Mouse (Mus musculus): ENCODE results near the gene Uspl1. TPM values are rescaled to one million over a fixed set of nuclear protein-coding genes. Genes with fewer than 3 reads are reported as not detected.

Uspl1 gene
- polyA plus RNA-seq, 1 experiment = 18.4 TPM

- TF ChIP-seq MYOG (IDR thresholded peaks at IDR 0.05; ENCODE audit: control insufficient read depth in 1 of 3, insufficient read depth in 1 of 3, insufficient read length in 2 of 3, low read depth in 2 of 3) = no peak
- no peak for TF ChIP-seq POLR2AphosphoS2 (IDR thresholded peaks at IDR 0.05; ENCODE audit: insufficient read length, low read depth)
- TF ChIP-seq USF1 (IDR thresholded peaks at IDR 0.05; ENCODE audit: low read depth) = no peak
- Histone ChIP-seq H3ac (ENCODE audit: control insufficient read depth, insufficient read length) (no peak overlapping the region), H3K4me3 (no peak overlapping the region), H3K36me3 (ENCODE audit: control insufficient read depth, insufficient read depth) (no peaks in the 10 kb centered on the region), H3K4me2 (ENCODE audit: low read depth) (no peak overlapping the region), H3K79me2 (ENCODE audit: control insufficient read depth, insufficient read depth) (no peaks in the 10 kb centered on the region), H3K27me3 (ENCODE audit: control insufficient read depth, insufficient read depth, insufficient read length) (no peaks in the 10 kb centered on the region)
Observed at GRCm38 (mm10) chr5:149174527-149174926, 9.6 kb upstream of the Uspl1 start.

- H3K4me3 ChIP-seq = no peak overlapping the region
- no peaks in the 10 kb centered on the region for H3K27me3 ChIP-seq (ENCODE audit: control insufficient read depth, insufficient read depth, insufficient read length)
- no peak overlapping the region for H3ac ChIP-seq (ENCODE audit: control insufficient read depth, insufficient read length)
- TF ChIP-seq REST (IDR thresholded peaks at IDR 0.05; ENCODE audit: insufficient read depth, insufficient read length) (no peak), MYOG (IDR thresholded peaks at IDR 0.05; ENCODE audit: control insufficient read depth in 1 of 3, insufficient read depth in 1 of 3, insufficient read length in 2 of 3, low read depth in 2 of 3) (no peak), POLR2AphosphoS2 (IDR thresholded peaks at IDR 0.05; ENCODE audit: insufficient read length, low read depth) (no peak), TCF12 (IDR thresholded peaks at IDR 0.05; ENCODE audit: insufficient read depth, poor library complexity, severe bottlenecking) (no peak), POLR2A (IDR thresholded peaks at IDR 0.05; ENCODE audit: insufficient read length, low read depth) (no peak), MAX (IDR thresholded peaks at IDR 0.05; ENCODE audit: low read depth) (no peak), TCF3 (IDR thresholded peaks at IDR 0.05; ENCODE audit: insufficient read length, low read depth) (no peak)
- no peak overlapping the region for H3K4me2 ChIP-seq (ENCODE audit: low read depth)
- no peaks in the 10 kb centered on the region for H3K79me2 ChIP-seq (ENCODE audit: control insufficient read depth, insufficient read depth)
- H3K36me3 ChIP-seq (ENCODE audit: control insufficient read depth, insufficient read depth) = no peaks in the 10 kb centered on the region
Observed at GRCm38 (mm10) chr5:149175736-149176135, 8.4 kb upstream of the Uspl1 start.

- Histone ChIP-seq H3K36me3 (ENCODE audit: control insufficient read depth, insufficient read depth) (no peaks in the 10 kb centered on the region), H3K4me3 (no peak overlapping the region), H3K27me3 (ENCODE audit: control insufficient read depth, insufficient read depth, insufficient read length) (no peaks in the 10 kb centered on the region), H3K4me2 (ENCODE audit: low read depth) (no peak overlapping the region), H3ac (ENCODE audit: control insufficient read depth, insufficient read length) (no peak overlapping the region), H3K79me2 (ENCODE audit: control insufficient read depth, insufficient read depth) (no peaks in the 10 kb centered on the region)
- TF ChIP-seq POLR2AphosphoS2 (IDR thresholded peaks at IDR 0.05; ENCODE audit: insufficient read length, low read depth) (no peak), TCF12 (IDR thresholded peaks at IDR 0.05; ENCODE audit: insufficient read depth, poor library complexity, severe bottlenecking) (no peak), MAX (IDR thresholded peaks at IDR 0.05; ENCODE audit: low read depth) (no peak), MYOG (IDR thresholded peaks at IDR 0.05; ENCODE audit: control insufficient read depth in 1 of 3, insufficient read depth in 1 of 3, insufficient read length in 2 of 3, low read depth in 2 of 3) (no peak), MYOD1 (IDR thresholded peaks at IDR 0.05; ENCODE audit: control insufficient read depth in 1 of 3, insufficient read length in 2 of 3, low read depth in 2 of 3) (no peak), REST (IDR thresholded peaks at IDR 0.05; ENCODE audit: insufficient read depth, insufficient read length) (no peak), TCF3 (IDR thresholded peaks at IDR 0.05; ENCODE audit: insufficient read length, low read depth) (no peak), USF1 (IDR thresholded peaks at IDR 0.05; ENCODE audit: low read depth) (no peak)
Observed at GRCm38 (mm10) chr5:149178095-149178494, 6.1 kb upstream of the Uspl1 start.

GRCm38 (mm10) chr5:149179826-149180225 is 4.3 kb upstream of the Uspl1 start:
- no peak overlapping the region for H3K4me3 ChIP-seq
- H3K36me3 ChIP-seq (ENCODE audit: control insufficient read depth, insufficient read depth) = no peaks in the 10 kb centered on the region
- H3K4me2 ChIP-seq (ENCODE audit: low read depth) = no peak overlapping the region
- peaks cover 2% of the 10 kb centered on the region for H3K79me2 ChIP-seq (ENCODE audit: control insufficient read depth, insufficient read depth)
- H3ac ChIP-seq (ENCODE audit: control insufficient read depth, insufficient read length) = no peak overlapping the region
- TF ChIP-seq TCF12 (IDR thresholded peaks at IDR 0.05; ENCODE audit: insufficient read depth, poor library complexity, severe bottlenecking) (no peak), SRF (IDR thresholded peaks at IDR 0.05; ENCODE audit: control insufficient read depth, insufficient read length, low read depth) (no peak), MAX (IDR thresholded peaks at IDR 0.05; ENCODE audit: low read depth) (no peak), MYOD1 (IDR thresholded peaks at IDR 0.05; ENCODE audit: control insufficient read depth in 1 of 3, insufficient read length in 2 of 3, low read depth in 2 of 3) (no peak), CEBPB (IDR thresholded peaks at IDR 0.05; ENCODE audit: insufficient read depth, poor library complexity, severe bottlenecking) (no peak), MYOG (IDR thresholded peaks at IDR 0.05; ENCODE audit: control insufficient read depth in 1 of 3, insufficient read depth in 1 of 3, insufficient read length in 2 of 3, low read depth in 2 of 3) (no peak), POLR2A (IDR thresholded peaks at IDR 0.05; ENCODE audit: insufficient read length, low read depth) (no peak), REST (IDR thresholded peaks at IDR 0.05; ENCODE audit: insufficient read depth, insufficient read length) (no peak), TCF3 (IDR thresholded peaks at IDR 0.05; ENCODE audit: insufficient read length, low read depth) (no peak), E2F4 (IDR thresholded peaks at IDR 0.05; ENCODE audit: insufficient read depth) (no peak), POLR2AphosphoS2 (IDR thresholded peaks at IDR 0.05; ENCODE audit: insufficient read length, low read depth) (no peak), USF1 (IDR thresholded peaks at IDR 0.05; ENCODE audit: low read depth) (no peak)
- H3K27me3 ChIP-seq (ENCODE audit: control insufficient read depth, insufficient read depth, insufficient read length) = no peaks in the 10 kb centered on the region

- Histone ChIP-seq H3K27me3 (ENCODE audit: control insufficient read depth, insufficient read depth, insufficient read length) (no peaks in the 10 kb centered on the region), H3K79me2 (ENCODE audit: control insufficient read depth, insufficient read depth) (peaks cover 27% of the 10 kb centered on the region), H3K4me2 (ENCODE audit: low read depth) (no peak overlapping the region), H3K36me3 (ENCODE audit: control insufficient read depth, insufficient read depth) (no peaks in the 10 kb centered on the region), H3K4me3 (no peak overlapping the region), H3ac (ENCODE audit: control insufficient read depth, insufficient read length) (no peak overlapping the region)
- no peak for TF ChIP-seq MAX (IDR thresholded peaks at IDR 0.05; ENCODE audit: low read depth)
- no peak for TF ChIP-seq TCF3 (IDR thresholded peaks at IDR 0.05; ENCODE audit: insufficient read length, low read depth)
- TF ChIP-seq E2F4 (IDR thresholded peaks at IDR 0.05; ENCODE audit: insufficient read depth) = no peak
- TF ChIP-seq USF1 (IDR thresholded peaks at IDR 0.05; ENCODE audit: low read depth) = no peak
- no peak for TF ChIP-seq MYOD1 (IDR thresholded peaks at IDR 0.05; ENCODE audit: control insufficient read depth in 1 of 3, insufficient read length in 2 of 3, low read depth in 2 of 3)
- TF ChIP-seq POLR2AphosphoS2 (IDR thresholded peaks at IDR 0.05; ENCODE audit: insufficient read length, low read depth) = no peak
- TF ChIP-seq REST (IDR thresholded peaks at IDR 0.05; ENCODE audit: insufficient read depth, insufficient read length) = no peak
- no peak for TF ChIP-seq MYOG (IDR thresholded peaks at IDR 0.05; ENCODE audit: control insufficient read depth in 1 of 3, insufficient read depth in 1 of 3, insufficient read length in 2 of 3, low read depth in 2 of 3)
- TF ChIP-seq CEBPB (IDR thresholded peaks at IDR 0.05; ENCODE audit: insufficient read depth, poor library complexity, severe bottlenecking) = no peak
- TF ChIP-seq TCF12 (IDR thresholded peaks at IDR 0.05; ENCODE audit: insufficient read depth, poor library complexity, severe bottlenecking) = no peak
Observed at GRCm38 (mm10) chr5:149182186-149182870, 1.8 kb upstream of the Uspl1 start.
